Mouse (Mus musculus): ENCODE data around the gene Lhpp. TPM values are rescaled to one million over a fixed set of nuclear protein-coding genes. Genes with fewer than 3 reads are reported as not detected.

The Lhpp gene
- polyA plus RNA-seq, 1 experiment: not detected

DNA sequence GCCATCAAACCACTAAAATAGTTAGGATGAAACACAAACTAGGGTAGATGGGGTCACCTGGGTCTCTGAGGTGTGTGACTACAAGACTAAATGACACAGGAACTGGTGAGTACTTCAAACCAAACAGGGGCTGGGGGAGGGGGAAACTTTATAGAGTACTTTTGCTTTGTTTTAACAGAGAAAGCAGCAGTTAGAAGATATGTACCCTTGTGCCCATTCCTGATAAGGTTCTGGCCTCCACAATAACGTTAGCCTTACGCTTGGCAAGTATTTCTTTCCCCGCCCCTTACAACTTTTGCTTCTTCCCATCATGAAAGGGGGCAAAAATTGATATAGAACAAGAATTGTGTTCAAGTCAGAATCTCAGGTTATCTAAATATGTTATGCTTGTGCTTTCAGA is 14.7 kb upstream of the Lhpp start:
- WGBS: 88% methylated on average over 3 of the region's 3 CpGs
- TF ChIP-seq POLR2A (IDR thresholded peaks at IDR 0.05; ENCODE audit: insufficient read depth, low read depth, low read length) (no peak), CTCF (IDR thresholded peaks at IDR 0.05; ENCODE audit: insufficient read depth, low read depth, low read length) (no peak)
- no peak overlapping the region for H3K4me3 ChIP-seq (ENCODE audit: insufficient read depth, low read depth, low read length)

DNA sequence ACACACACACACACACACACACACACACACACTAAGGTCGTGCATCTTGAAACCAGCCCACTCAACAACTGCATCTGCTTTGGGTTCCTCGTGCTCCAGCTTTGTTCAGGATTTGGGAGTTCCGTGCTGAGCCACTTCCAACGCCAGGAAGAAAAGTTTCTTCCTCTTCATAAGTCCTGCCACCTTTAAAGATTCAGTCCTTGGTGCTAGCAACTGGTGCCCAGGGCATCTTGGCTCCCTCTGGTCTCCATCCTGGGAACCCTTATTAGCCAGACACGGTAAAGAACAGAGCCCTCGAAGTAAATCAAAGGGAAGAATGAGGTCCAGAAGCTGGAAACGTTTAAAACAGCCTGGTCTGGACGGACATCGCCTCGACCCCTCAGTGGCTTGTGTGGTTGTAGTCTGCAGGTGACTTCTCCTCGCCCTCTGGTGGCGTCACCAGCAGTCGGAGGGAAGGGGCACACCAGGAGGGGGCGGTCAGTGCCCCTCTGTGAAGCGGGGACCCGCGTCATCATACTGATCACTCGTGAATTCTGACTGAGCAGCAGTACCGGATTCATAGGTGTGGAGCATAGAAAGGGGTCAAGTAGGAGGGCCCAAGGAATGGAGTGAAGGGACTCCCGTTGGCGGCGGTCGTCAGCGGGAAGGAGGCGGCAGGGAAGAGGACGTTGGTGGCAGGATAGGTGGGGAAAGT is 13.7 kb upstream of the Lhpp start:
- Histone ChIP-seq H3K4me3 (ENCODE audit: insufficient read depth, low read depth, low read length) (peak overlapping the region; percentile 37), H3K4me1 (ENCODE audit: control insufficient read depth, insufficient read depth, low read length) (peaks cover 19% of the 10 kb centered on the region), H3K27ac (ENCODE audit: insufficient read depth, low read depth, low read length) (no peak overlapping the region)
- 11% methylated on average over 26 of the region's 26 CpGs for WGBS
- TF ChIP-seq POLR2A (IDR thresholded peaks at IDR 0.05; ENCODE audit: insufficient read depth, low read depth, low read length): no peak
- TF ChIP-seq CTCF (IDR thresholded peaks at IDR 0.05; ENCODE audit: insufficient read depth, low read depth, low read length): no peak

More for the DNA sequence above, 14.7 kb upstream of the Lhpp start:
- no peak overlapping the region for H3K27ac ChIP-seq (ENCODE audit: insufficient read depth, low read depth, low read length)
- H3K4me1 ChIP-seq (ENCODE audit: control insufficient read depth, insufficient read depth, low read length): peaks cover 19% of the 10 kb centered on the region

DNA sequence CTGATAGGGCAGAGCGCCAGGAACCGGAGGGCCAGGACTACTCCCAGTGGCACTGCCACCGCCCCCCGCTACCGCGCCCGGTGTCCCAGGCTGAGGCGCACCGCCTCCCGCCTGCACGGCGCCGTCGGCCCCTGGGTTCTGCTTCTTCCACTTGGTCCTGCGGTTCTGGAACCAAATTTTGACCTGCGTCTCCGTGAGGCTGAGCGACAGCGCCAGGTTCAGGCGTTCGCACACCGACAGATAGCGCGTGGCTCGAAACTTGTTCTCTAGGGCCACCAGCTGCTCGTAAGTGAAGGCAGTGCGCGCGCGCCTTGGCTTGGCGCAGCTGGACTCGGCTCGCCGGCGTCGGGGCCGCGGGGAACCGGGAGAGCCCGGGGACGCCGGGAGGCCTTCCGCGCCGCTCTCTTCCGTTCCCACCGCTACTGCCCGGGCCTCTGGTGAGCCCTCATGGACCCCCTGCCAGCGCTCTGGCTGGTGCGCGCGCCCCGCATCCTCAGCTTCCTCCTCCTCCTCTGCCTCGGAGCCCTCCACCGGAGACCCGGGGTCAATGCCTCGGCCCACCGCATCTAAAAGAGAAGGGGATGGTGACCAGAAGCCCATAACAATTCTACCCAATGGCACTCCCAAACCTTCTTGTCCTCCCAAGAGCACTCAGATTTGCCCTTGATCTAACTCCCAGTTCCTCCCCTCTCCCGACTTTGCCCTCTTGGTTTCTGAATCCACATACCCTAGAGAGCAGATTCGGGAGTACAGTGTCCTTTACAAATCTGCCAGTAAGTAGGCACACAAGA is 13.0 kb upstream of the Lhpp start:
- peaks cover 19% of the 10 kb centered on the region for H3K4me1 ChIP-seq (ENCODE audit: control insufficient read depth, insufficient read depth, low read length)
- 1% methylated on average over 58 of the region's 60 CpGs for WGBS
- peak overlapping the region; percentile 37 for H3K4me3 ChIP-seq (ENCODE audit: insufficient read depth, low read depth, low read length)
- no peak overlapping the region for H3K27ac ChIP-seq (ENCODE audit: insufficient read depth, low read depth, low read length)
- TF ChIP-seq CTCF (IDR thresholded peaks at IDR 0.05; ENCODE audit: insufficient read depth, low read depth, low read length) (no peak), POLR2A (IDR thresholded peaks at IDR 0.05; ENCODE audit: insufficient read depth, low read depth, low read length) (no peak)

DNA sequence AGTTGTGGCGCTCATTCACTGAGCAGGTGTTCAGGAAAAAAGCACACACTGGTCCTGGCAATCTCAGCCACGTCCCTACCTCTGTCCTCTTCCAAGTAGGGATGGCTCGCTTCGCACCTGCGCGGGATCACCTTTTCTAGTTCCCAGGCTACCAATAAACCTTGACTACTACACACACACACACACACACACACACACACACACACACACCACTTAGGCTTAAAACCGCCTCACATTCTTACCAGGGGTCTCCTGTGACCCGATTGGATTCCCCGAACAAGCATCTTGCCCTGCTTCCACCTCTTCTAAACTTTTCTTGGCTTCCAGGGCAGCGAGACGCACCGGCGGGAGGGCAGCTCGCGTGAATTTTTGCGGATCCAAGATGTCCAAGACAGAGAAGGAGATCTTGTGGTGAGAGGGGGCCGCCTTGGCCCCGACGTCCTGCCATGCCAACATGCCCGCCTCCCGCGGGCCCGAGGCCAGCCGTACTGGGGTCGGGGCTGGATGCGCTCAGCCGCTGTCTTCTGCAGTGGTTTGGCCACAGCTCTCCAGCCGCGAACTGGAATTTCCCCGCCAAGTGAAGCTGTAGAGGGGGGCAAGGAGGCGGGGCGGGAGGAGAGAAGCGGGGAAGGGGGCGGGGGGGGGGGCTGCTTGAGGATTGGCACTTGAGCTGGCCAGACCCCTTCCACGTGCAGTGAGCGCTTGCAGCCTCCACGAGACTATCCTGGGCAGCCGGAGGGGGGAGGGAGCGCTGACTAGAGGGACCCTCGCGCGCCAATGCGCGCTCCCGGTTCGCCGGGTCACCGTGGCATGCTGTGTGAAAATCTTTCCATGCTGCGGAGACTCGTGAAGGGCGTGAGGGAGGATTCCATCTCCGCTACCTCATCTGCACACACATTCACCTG is 11.1 kb upstream of the Lhpp start, which contains the start of gene Nkx1-2:
TSS of gene Nkx1-2 (minus strand) at position 567 of the 905 bp plus-strand sequence.
- TF ChIP-seq POLR2A (IDR thresholded peaks at IDR 0.05; ENCODE audit: insufficient read depth, low read depth, low read length): no peak
- TF ChIP-seq CTCF (IDR thresholded peaks at IDR 0.05; ENCODE audit: insufficient read depth, low read depth, low read length): no peak
- H3K4me3 ChIP-seq (ENCODE audit: insufficient read depth, low read depth, low read length): peak within 1 kb of the TSS; percentile 11; the same call in 1 of the 2 replicates
- H3K4me1 ChIP-seq (ENCODE audit: control insufficient read depth, insufficient read depth, low read length): peaks cover 19% of the 10 kb centered on the region
- no peak within 1 kb of the TSS for H3K27ac ChIP-seq (ENCODE audit: insufficient read depth, low read depth, low read length)
- WGBS: 5% methylated on average over 51 of the region's 52 CpGs

DNA sequence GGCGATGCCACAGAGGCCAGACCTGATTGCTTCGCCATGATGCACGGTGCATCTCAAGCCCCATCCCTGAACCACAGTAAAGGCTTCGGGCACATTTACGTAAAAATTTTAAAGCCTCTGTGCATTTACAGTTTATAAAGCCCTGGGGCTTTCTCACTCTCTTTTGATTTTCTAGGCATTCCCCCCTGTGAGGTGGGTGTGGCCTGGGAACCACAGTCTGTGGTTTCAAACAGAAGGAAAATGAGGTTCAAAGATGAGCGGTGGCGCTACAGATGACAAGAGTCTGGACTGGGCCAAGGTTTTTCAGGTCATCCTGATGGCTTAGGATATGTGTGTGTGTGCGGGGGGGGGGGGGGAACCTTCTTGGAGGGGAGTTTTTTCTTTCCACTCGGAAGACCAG is 10.4 kb upstream of the Lhpp start:
- Histone ChIP-seq H3K4me3 (ENCODE audit: insufficient read depth, low read depth, low read length) (no peak overlapping the region), H3K27ac (ENCODE audit: insufficient read depth, low read depth, low read length) (no peak overlapping the region), H3K4me1 (ENCODE audit: control insufficient read depth, insufficient read depth, low read length) (peaks cover 19% of the 10 kb centered on the region)
- WGBS: 24% methylated on average over 9 of the region's 9 CpGs
- TF ChIP-seq CTCF (IDR thresholded peaks at IDR 0.05; ENCODE audit: insufficient read depth, low read depth, low read length) (no peak), POLR2A (IDR thresholded peaks at IDR 0.05; ENCODE audit: insufficient read depth, low read depth, low read length) (no peak)

DNA sequence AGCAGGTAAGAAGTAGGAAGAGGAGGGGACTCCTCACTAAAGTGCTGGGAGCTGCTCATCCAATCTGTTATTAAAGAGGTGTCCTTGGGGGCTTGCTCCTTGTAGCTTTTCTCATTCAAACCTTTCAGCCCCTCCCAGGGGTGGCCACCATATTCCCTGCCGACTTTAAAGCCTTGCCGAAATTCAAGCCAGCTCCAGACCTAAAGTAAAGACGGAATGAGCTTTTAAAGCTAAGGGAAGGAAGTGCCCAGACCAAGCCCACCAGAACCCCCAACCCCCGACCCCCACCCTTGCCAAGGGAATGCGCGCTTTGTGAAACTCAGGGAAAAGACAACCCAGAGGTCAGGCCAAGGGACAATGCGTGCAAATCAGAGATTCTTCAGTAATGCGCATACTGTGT is 9.5 kb upstream of the Lhpp start:
- Histone ChIP-seq H3K4me1 (ENCODE audit: control insufficient read depth, insufficient read depth, low read length) (peaks cover 19% of the 10 kb centered on the region), H3K27ac (ENCODE audit: insufficient read depth, low read depth, low read length) (no peak overlapping the region), H3K4me3 (ENCODE audit: insufficient read depth, low read depth, low read length) (no peak overlapping the region)
- 55% methylated on average over 8 of the region's 8 CpGs for WGBS
- TF ChIP-seq POLR2A (IDR thresholded peaks at IDR 0.05; ENCODE audit: insufficient read depth, low read depth, low read length) (no peak), CTCF (IDR thresholded peaks at IDR 0.05; ENCODE audit: insufficient read depth, low read depth, low read length) (no peak)

DNA sequence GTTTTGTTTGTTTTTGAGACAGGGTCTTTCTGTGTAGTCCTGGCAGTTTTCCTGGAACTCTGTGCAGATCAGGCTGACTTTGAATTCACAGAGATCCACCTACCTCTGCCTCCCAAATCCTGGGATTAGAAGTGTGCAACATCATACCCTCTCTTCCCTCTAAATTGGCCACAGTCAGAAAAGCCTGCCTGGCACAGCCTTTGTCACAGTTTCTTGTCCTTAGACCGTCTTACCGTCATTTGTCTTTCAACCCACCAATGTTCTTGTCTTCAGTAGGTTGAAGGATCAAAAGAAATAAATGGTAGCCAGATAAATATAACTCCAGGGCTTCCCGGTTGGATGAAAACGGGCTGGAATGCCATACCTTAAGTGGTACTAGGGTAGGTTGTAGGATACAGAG is 5.7 kb upstream of the Lhpp start:
- 80% methylated on average over 4 of the region's 4 CpGs for WGBS
- no peak for TF ChIP-seq CTCF (IDR thresholded peaks at IDR 0.05; ENCODE audit: insufficient read depth, low read depth, low read length)
- H3K4me1 ChIP-seq (ENCODE audit: control insufficient read depth, insufficient read depth, low read length): peaks cover 2% of the 10 kb centered on the region
- H3K4me3 ChIP-seq (ENCODE audit: insufficient read depth, low read depth, low read length): no peak overlapping the region
- no peak overlapping the region for H3K27ac ChIP-seq (ENCODE audit: insufficient read depth, low read depth, low read length)

DNA sequence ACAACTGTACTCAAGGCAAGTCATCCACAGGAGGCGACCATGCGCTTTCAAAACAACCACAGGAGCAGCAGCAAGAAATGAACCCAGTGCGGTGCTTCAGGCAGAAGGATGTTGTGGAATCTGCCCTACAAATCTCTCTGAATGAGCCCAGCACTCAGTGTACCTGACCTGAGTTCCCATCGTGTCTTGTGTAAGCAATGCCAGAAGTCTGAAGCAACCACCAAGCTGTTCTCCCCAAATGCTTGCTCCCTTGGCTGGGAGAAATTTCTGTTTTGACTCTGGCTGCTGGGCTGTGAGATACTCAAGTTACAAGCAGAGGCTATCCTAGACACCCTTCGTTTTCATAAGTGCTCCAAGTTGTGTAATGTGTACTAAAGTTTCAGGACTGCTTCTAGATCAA is 4.7 kb upstream of the Lhpp start:
- H3K27ac ChIP-seq (ENCODE audit: insufficient read depth, low read depth, low read length): no peak overlapping the region
- H3K4me3 ChIP-seq (ENCODE audit: insufficient read depth, low read depth, low read length): no peak overlapping the region
- WGBS: 77% methylated on average over 5 of the region's 5 CpGs
- TF ChIP-seq CTCF (IDR thresholded peaks at IDR 0.05; ENCODE audit: insufficient read depth, low read depth, low read length) (no peak), POLR2A (IDR thresholded peaks at IDR 0.05; ENCODE audit: insufficient read depth, low read depth, low read length) (no peak)
- peaks cover 2% of the 10 kb centered on the region; the same call in 1 of the 2 replicates for H3K4me1 ChIP-seq (ENCODE audit: control insufficient read depth, insufficient read depth, low read length)
